Mouse (Mus musculus) natural killer cell, adult 2 months (primary cell): Measurements from ENCODE around the gene Crisp2.

ENCODE experiments used
- DNase-seq, 2 experiments: peaks; one replicate each; pipeline ENCODE4 v3.0.0; 2022; ENCODE audit warnings: low spot score in 2 of 2

Crisp2 gene

DNA sequence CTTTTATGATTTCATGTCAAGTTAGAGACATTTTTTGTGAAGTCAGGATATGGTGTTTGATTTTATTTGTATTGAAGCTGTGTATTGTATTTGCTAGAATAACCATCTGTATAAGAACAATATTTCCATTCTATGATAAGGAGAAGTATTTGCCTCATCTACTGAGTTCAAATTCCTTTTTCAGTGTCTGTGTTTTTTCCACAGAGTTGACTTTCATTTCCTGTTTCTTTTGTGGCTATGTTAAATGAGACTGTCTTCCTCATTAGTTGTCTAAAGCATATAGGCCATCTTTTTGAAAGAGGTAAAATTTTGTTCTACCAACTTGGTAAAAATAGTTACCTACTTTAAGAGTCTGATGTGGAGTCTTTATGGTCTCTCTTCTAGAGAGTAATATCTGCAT, 90.5 kb downstream of the Crisp2 start:
- DNase-seq = no peak
